Mouse (Mus musculus): ENCODE measurements around the gene Afmid.

Gene Afmid

DNA sequence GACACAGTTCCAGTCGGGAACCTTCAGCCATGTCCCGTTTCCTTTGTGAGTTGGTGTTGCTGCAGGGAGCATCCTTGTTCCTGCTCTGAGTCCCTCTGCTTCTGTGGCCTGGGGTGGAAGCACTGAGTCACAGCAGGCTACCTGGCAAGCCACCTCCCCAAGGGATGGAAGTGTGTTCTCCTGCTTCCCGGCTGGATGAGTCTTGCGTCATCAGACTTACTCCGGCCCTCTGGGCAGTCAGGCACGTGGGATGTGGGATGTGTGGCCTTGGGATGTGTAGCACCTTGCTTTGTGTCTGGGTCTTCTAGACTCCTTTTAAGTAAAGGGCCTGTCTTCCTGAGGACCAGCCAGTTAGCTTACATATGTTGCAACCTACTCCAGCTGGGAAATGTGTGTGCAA lies 54.0 kb downstream of the Afmid start:
- no peak for DNase-seq (ENCODE audit: low spot score)

- DNase-seq (ENCODE audit: low spot score), result no peak
Measured at GRCm38 (mm10) chr11:117880336-117880976, 54.7 kb downstream of the Afmid start.

DNA sequence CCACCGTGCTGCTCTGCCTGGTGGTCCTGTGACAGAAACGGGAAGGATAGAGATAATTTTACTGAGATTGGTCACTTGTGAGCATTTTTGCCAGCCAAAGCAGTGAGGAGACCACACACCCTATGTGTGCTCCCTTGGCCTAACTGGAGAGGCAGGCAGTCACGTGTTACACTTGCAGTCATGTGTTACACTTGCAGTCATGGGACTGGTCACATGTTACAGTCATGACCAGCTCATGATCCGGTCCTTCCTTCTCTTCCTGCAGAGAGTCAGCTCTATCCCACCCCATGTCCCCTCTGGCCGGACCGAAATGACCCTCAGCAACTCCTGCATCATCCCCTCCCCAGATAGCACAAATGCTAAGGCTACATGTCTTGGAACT lies 55.2 kb downstream of the Afmid start:
- no peak for DNase-seq (ENCODE audit: low spot score)

- DNase-seq (ENCODE audit: low spot score), result no peak
Measured at GRCm38 (mm10) chr11:117881787-117882186, 56.1 kb downstream of the Afmid start.

GRCm38 (mm10) chr11:117882208-117882607 lies 56.5 kb downstream of the Afmid start:
- no peak for DNase-seq (ENCODE audit: low spot score)

GRCm38 (mm10) chr11:117886000-117886399 lies 60.3 kb downstream of the Afmid start:
- DNase-seq (ENCODE audit: low spot score), result no peak

DNA sequence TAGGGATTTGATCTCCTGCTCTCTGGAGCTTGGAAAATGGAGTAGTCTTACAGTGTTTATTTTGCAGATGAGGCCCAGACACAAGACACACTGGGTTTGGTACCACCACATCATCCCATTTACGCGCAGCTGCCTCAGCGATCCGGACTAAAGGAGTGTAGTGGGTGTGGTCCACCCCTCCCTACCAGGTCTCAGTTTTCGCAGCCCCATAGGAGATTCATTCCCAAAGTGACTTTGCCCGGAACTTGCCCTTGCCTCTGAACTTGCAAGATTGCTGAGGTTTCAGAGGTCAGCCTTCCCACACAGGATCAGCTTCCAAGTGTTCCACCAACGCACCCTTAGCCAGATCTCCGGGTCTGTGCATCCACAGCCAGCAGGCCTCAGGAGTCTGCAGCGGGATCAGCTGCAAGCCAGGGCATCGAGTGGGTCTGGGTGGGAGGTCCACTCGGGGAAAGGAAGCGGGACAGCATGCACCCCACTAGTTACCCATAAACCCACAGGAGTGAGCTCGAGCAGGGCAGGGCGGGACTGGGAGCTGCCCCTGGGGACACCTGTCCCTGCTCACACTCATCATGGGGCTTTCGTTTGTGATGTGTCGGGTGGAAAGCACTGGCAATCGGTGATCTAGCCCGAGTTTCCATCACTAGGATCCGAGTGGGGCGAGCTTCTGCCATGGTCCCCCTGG lies 62.6 kb downstream of the Afmid start:
- no peak for DNase-seq (ENCODE audit: low spot score)

GRCm38 (mm10) chr11:117888853-117889822 lies 63.4 kb downstream of the Afmid start:
- DNase-seq (ENCODE audit: low spot score), result no peak

Measured in left cerebral cortex, adult 11 months (tissue).